Mouse (Mus musculus): ENCODE data around the gene Ptf1a.

- TF ChIP-seq EP300 (IDR thresholded peaks at IDR 0.05; ENCODE audit: low read depth), result no peak
- no peak for TF ChIP-seq CTCF (IDR thresholded peaks at IDR 0.05; ENCODE audit: low read depth)
Observed at GRCm38 (mm10) chr2:19423086-19423485, 22.4 kb upstream of the Ptf1a start.
